8 mouse cellular contexts compared by ENCODE assay signal in the genomic region with DNA sequence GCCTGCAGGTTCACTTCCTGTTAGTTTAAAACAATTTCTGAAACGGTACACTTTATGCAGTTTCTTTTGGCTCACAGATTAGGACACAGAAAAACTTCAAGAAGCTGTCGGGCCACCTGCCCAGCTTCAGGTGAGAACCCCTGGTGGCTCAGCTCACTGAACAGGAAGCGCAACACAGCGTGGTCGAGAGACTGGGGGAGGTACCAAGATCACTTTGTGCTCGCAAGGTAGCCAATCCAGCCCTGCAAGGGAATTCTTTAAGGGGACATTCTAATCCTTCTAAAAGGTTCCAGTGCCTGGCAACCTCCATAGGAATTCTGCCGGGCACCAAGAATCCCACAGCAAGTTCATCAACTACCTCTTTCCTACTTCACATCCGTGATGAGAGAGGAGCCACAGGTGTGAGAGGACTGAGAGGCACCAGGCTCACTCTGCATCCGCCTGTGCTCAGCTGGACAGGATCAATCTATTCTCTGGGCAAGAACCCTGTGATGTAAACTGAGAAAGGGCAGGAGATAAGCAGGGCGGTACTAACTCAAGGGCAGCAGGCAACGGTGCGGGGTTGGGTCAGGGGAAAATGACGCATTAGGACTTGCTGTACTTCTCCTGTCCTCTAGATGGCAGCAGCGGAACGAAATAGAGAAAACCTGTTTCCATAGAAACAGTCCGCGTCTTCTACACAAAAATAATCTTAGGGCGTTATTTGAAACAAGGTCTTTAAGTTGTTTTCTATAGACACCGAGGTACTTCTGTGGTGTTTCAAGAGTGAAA.
DNase-seq lines count a peak whose midpoint lies in the region; ATAC-seq and TF ChIP-seq lines count a peak whose summit lies in the region.

No protein-coding gene starts in this region.

- peak overlapping the region; percentile 9; the same call in 1 of the 2 replicates for H3K4me3 ChIP-seq in heart, embryonic 12.5 days
- peak overlapping the region; percentile 28 for H3K4me3 ChIP-seq in kidney, embryonic 16.5 days (ENCODE audit: low read length)

- DNase-seq in CD4-positive, CD25-positive, alpha-beta regulatory T cell, adult 2 months (ENCODE audit: low read depth, low spot score): peak; percentile 88
- peak; percentile 85 for DNase-seq in brain, embryonic 14.5 days (ENCODE audit: low read depth)
- peak; percentile 60 for DNase-seq in liver
- DNase-seq in splenic B cell, adult 2 months (ENCODE audit: low read depth, low spot score): peak; percentile 75

- no peak overlapping the region for H3K9ac ChIP-seq in heart, embryonic 12.5 days
- H3K9ac ChIP-seq in kidney, embryonic 16.5 days (replicated peaks; ENCODE audit: low read length): no peak overlapping the region

- TF ChIP-seq POLR2A in brain, embryonic 14.5 days (IDR thresholded peaks at IDR 0.05; ENCODE audit: borderline replicate concordance, extremely low read depth, insufficient read depth, insufficient read length, poor library complexity, severe bottlenecking): no peak

- H3K36me3 ChIP-seq in heart, embryonic 12.5 days: no peaks in the 10 kb centered on the region
- H3K36me3 ChIP-seq in kidney, embryonic 16.5 days (ENCODE audit: insufficient read depth, low read length): no peaks in the 10 kb centered on the region
- no peaks in the 10 kb centered on the region for H3K36me3 ChIP-seq in splenic B cell, adult 2 months (ENCODE audit: control insufficient read depth, insufficient read depth, low read length, poor library complexity, severe bottlenecking)

- 0 out of 2 replicates have a peak, but pooled peaks have one; percentile 46 for ATAC-seq in erythroid progenitor cell, adult 5-6 weeks (replicated peaks; ENCODE audit: low FRiP score, poor library complexity, severe bottlenecking)
- no peak for ATAC-seq in heart, embryonic 12.5 days (ENCODE audit: insufficient number of reproducible peaks, low FRiP score)
- ATAC-seq in kidney, embryonic 16.5 days (ENCODE audit: low FRiP score, low TSS enrichment): peak; percentile 68; the same call in 1 of the 2 replicates
- peak; percentile 60; the same call in 1 of the 2 replicates for ATAC-seq in monocyte, adult 5-6 weeks (replicated peaks; ENCODE audit: insufficient number of reproducible peaks, low FRiP score, low TSS enrichment, poor library complexity, severe bottlenecking)

- no peaks in the 10 kb centered on the region for H3K27me3 ChIP-seq in heart, embryonic 12.5 days (replicated peaks)
- peaks cover 11% of the 10 kb centered on the region for H3K27me3 ChIP-seq in kidney, embryonic 16.5 days (ENCODE audit: insufficient read depth, low read length)
- H3K27me3 ChIP-seq in splenic B cell, adult 2 months (ENCODE audit: control insufficient read depth, insufficient read depth, low read length, poor library complexity, severe bottlenecking): no peaks in the 10 kb centered on the region

- 0 out of 2 replicates have a peak, but pooled peaks cover 3% of the 10 kb centered on the region for H3K9me3 ChIP-seq in heart, embryonic 12.5 days (replicated peaks)
- H3K9me3 ChIP-seq in kidney, embryonic 16.5 days (ENCODE audit: low read length): no peaks in the 10 kb centered on the region

- H3K27ac ChIP-seq in heart, embryonic 12.5 days (ENCODE audit: poor library complexity, severe bottlenecking): no peak overlapping the region
- H3K27ac ChIP-seq in kidney, embryonic 16.5 days (ENCODE audit: low read length): no peak overlapping the region

- peak overlapping the region; percentile 58 for H3K4me2 ChIP-seq in heart, embryonic 12.5 days
- H3K4me2 ChIP-seq in kidney, embryonic 16.5 days (replicated peaks; ENCODE audit: low read depth, low read length): peak overlapping the region; percentile 39

- WGBS in heart, embryonic 12.5 days: 1% methylated on average over 19 of the region's 19 CpGs
- WGBS in kidney, embryonic 16.5 days: 2% methylated on average over 19 of the region's 19 CpGs

- H3K4me1 ChIP-seq in heart, embryonic 12.5 days (replicated peaks): peaks cover 12% of the 10 kb centered on the region; the same call in 1 of the 2 replicates
- no peaks in the 10 kb centered on the region for H3K4me1 ChIP-seq in kidney, embryonic 16.5 days (ENCODE audit: insufficient read depth, low read length)

- peak; percentile 83 for TF ChIP-seq CTCF in brain, embryonic 14.5 days (IDR thresholded peaks at IDR 0.05; ENCODE audit: borderline replicate concordance, extremely low read depth, insufficient read depth, insufficient read length)
